Mouse (Mus musculus): ENCODE results near the gene Wtip. TPM values are rescaled to one million over a fixed set of nuclear protein-coding genes. Genes with fewer than 3 reads are reported as not detected.

The Wtip gene
- polyA plus RNA-seq, 1 experiment = 11.0 TPM

DNA sequence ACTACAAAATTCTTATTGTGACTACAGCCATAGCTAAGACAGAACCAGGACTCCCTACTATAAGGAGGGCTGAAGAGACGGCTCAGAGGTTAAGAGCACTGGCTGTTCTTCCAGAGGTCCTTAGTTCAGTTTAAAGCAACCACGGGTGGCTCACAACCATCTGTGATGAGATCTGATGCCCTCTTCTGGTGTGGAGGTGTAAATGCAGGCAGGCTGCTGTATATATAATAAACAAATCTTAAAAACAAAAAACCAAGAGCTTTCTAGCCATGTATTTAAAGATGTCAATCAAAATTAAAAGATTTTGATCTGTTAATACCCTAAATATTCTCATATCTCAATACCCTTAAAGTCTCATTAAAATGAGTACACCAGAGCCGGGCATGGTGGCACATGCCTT lies 26.1 kb upstream of the Wtip start:
- TF ChIP-seq CTCF (IDR thresholded peaks at IDR 0.05; ENCODE audit: extremely low read depth, insufficient read depth, low read length) (no peak), POLR2A (IDR thresholded peaks at IDR 0.05; ENCODE audit: extremely low read depth, insufficient read depth, low read length) (no peak)
- H3K4me3 ChIP-seq (ENCODE audit: insufficient read depth, low read length) = no peak overlapping the region
- H3K27ac ChIP-seq (ENCODE audit: insufficient read depth, low read length) = no peak overlapping the region
- H3K4me1 ChIP-seq (ENCODE audit: control insufficient read depth, insufficient read depth, low read length) = no peaks in the 10 kb centered on the region

GRCm38 (mm10) chr7:34157994-34158393 lies 24.9 kb upstream of the Wtip start:
- H3K27ac ChIP-seq (ENCODE audit: insufficient read depth, low read length) = no peak overlapping the region
- TF ChIP-seq POLR2A (IDR thresholded peaks at IDR 0.05; ENCODE audit: extremely low read depth, insufficient read depth, low read length) (no peak), CTCF (IDR thresholded peaks at IDR 0.05; ENCODE audit: extremely low read depth, insufficient read depth, low read length) (no peak)
- H3K4me3 ChIP-seq (ENCODE audit: insufficient read depth, low read length) = no peak overlapping the region
- H3K4me1 ChIP-seq (ENCODE audit: control insufficient read depth, insufficient read depth, low read length) = no peaks in the 10 kb centered on the region

DNA sequence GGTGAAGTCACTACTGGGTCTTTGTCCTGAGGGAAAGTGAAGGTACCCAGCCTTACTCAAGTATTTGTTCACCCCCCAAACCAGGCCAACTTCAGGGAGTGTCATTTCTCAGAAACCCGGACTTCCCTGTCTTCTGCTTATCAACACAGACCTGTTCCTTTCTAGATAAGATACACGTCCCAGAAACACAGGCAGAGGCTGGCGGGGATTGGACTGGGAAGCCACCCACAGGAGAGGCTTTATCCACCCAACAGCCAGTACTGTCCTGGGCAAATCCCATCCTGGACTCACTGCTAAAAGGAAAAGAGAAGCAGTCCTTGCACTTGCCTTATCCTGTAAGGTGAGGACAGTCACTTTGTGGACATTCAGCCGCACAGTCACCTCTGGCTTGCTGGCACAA lies 14.1 kb upstream of the Wtip start:
- Histone ChIP-seq H3K4me3 (ENCODE audit: insufficient read depth, low read length) (no peak overlapping the region), H3K4me1 (ENCODE audit: control insufficient read depth, insufficient read depth, low read length) (no peaks in the 10 kb centered on the region), H3K27ac (ENCODE audit: insufficient read depth, low read length) (no peak overlapping the region)
- TF ChIP-seq POLR2A (IDR thresholded peaks at IDR 0.05; ENCODE audit: extremely low read depth, insufficient read depth, low read length) (no peak), CTCF (IDR thresholded peaks at IDR 0.05; ENCODE audit: extremely low read depth, insufficient read depth, low read length) (no peak)

GRCm38 (mm10) chr7:34141123-34141522 lies 8.1 kb upstream of the Wtip start:
- H3K4me1 ChIP-seq (ENCODE audit: control insufficient read depth, insufficient read depth, low read length) = no peaks in the 10 kb centered on the region
- H3K4me3 ChIP-seq (ENCODE audit: insufficient read depth, low read length) = no peak overlapping the region
- TF ChIP-seq CTCF (IDR thresholded peaks at IDR 0.05; ENCODE audit: extremely low read depth, insufficient read depth, low read length) (no peak), POLR2A (IDR thresholded peaks at IDR 0.05; ENCODE audit: extremely low read depth, insufficient read depth, low read length) (no peak)
- H3K27ac ChIP-seq (ENCODE audit: insufficient read depth, low read length) = no peak overlapping the region; the same call in 1 of the 2 replicates

DNA sequence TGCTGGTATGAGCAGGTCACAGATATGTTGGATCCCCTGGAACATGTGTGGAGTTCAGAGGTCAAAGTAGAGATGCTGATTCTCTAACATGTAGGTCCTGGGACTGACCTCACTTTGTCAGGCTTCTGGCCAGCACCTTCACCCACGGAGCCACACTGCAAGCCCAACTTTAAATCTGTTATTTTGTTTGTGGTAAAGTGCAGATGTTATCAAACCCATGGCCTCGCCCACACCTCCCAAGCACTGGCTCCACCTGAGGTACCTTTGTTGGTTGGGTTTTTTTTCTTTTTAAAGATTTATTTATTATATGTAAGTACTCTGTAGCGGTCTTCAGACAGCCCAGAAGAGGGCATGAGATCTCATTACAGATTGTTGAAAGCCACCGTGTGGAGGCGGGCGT lies 6.4 kb upstream of the Wtip start:
- H3K27ac ChIP-seq (ENCODE audit: insufficient read depth, low read length) = no peak overlapping the region
- no peak overlapping the region for H3K4me3 ChIP-seq (ENCODE audit: insufficient read depth, low read length)
- no peak for TF ChIP-seq POLR2A (IDR thresholded peaks at IDR 0.05; ENCODE audit: extremely low read depth, insufficient read depth, low read length)
- TF ChIP-seq CTCF (IDR thresholded peaks at IDR 0.05; ENCODE audit: extremely low read depth, insufficient read depth, low read length) = no peak
- H3K4me1 ChIP-seq (ENCODE audit: control insufficient read depth, insufficient read depth, low read length) = no peaks in the 10 kb centered on the region

GRCm38 (mm10) chr7:34134336-34134735 lies 1.3 kb upstream of the Wtip start:
- TF ChIP-seq CTCF (IDR thresholded peaks at IDR 0.05; ENCODE audit: extremely low read depth, insufficient read depth, low read length) (no peak), POLR2A (IDR thresholded peaks at IDR 0.05; ENCODE audit: extremely low read depth, insufficient read depth, low read length) (no peak)
- H3K27ac ChIP-seq (ENCODE audit: insufficient read depth, low read length) = no peak overlapping the region
- H3K4me3 ChIP-seq (ENCODE audit: insufficient read depth, low read length) = no peak overlapping the region
- H3K4me1 ChIP-seq (ENCODE audit: control insufficient read depth, insufficient read depth, low read length) = no peaks in the 10 kb centered on the region; the same call in 1 of the 2 replicates

GRCm38 (mm10) chr7:34132355-34133079 lies 551 bp downstream of the Wtip start:
- no peak overlapping the region for H3K27ac ChIP-seq (ENCODE audit: insufficient read depth, low read length)

GRCm38 (mm10) chr7:34131959-34132354 lies 1.1 kb downstream of the Wtip start:
- no peak overlapping the region for H3K27ac ChIP-seq (ENCODE audit: insufficient read depth, low read length)

More at GRCm38 (mm10) chr7:34132355-34133079, 551 bp downstream of the Wtip start:
- Histone ChIP-seq H3K4me3 (ENCODE audit: insufficient read depth, low read length) (peak overlapping the region; percentile 19), H3K4me1 (ENCODE audit: control insufficient read depth, insufficient read depth, low read length) (no peaks in the 10 kb centered on the region; the same call in 1 of the 2 replicates)
- no peak for TF ChIP-seq POLR2A (IDR thresholded peaks at IDR 0.05; ENCODE audit: extremely low read depth, insufficient read depth, low read length)
- TF ChIP-seq CTCF (IDR thresholded peaks at IDR 0.05; ENCODE audit: extremely low read depth, insufficient read depth, low read length) = no peak

DNA sequence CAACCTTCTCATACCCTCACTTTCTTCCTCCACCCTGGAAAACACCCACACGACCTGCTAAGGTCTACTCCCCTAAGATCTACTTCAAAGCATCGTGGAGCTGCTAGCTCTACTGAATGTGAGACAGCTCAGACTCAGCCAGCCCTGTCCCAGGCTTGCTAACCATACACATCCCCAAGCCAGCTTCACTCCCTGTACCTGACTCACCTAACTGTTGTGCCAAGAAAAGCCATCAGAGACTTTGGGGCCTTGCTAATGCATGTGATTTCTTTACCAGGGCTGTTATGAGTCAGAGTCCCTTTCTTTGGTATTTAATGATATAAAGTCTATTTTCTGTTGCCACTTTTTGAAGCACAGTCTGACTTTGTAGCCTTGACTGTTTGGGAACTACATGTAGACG lies 1.9 kb downstream of the Wtip start:
- Histone ChIP-seq H3K4me3 (ENCODE audit: insufficient read depth, low read length) (no peak overlapping the region), H3K4me1 (ENCODE audit: control insufficient read depth, insufficient read depth, low read length) (no peaks in the 10 kb centered on the region; the same call in 1 of the 2 replicates), H3K27ac (ENCODE audit: insufficient read depth, low read length) (no peak overlapping the region)
- TF ChIP-seq POLR2A (IDR thresholded peaks at IDR 0.05; ENCODE audit: extremely low read depth, insufficient read depth, low read length) = no peak
- TF ChIP-seq CTCF (IDR thresholded peaks at IDR 0.05; ENCODE audit: extremely low read depth, insufficient read depth, low read length) = no peak

More at GRCm38 (mm10) chr7:34131959-34132354, 1.1 kb downstream of the Wtip start:
- no peaks in the 10 kb centered on the region; the same call in 1 of the 2 replicates for H3K4me1 ChIP-seq (ENCODE audit: control insufficient read depth, insufficient read depth, low read length)
- peak overlapping the region; percentile 19; the same call in 1 of the 2 replicates for H3K4me3 ChIP-seq (ENCODE audit: insufficient read depth, low read length)
- no peak for TF ChIP-seq POLR2A (IDR thresholded peaks at IDR 0.05; ENCODE audit: extremely low read depth, insufficient read depth, low read length)
- no peak for TF ChIP-seq CTCF (IDR thresholded peaks at IDR 0.05; ENCODE audit: extremely low read depth, insufficient read depth, low read length)

GRCm38 (mm10) chr7:34126291-34126690 lies 6.8 kb downstream of the Wtip start:
- no peak overlapping the region for H3K4me3 ChIP-seq (ENCODE audit: insufficient read depth, low read length)
- no peak for TF ChIP-seq POLR2A (IDR thresholded peaks at IDR 0.05; ENCODE audit: extremely low read depth, insufficient read depth, low read length)
- no peak for TF ChIP-seq CTCF (IDR thresholded peaks at IDR 0.05; ENCODE audit: extremely low read depth, insufficient read depth, low read length)
- H3K4me1 ChIP-seq (ENCODE audit: control insufficient read depth, insufficient read depth, low read length) = no peaks in the 10 kb centered on the region
- no peak overlapping the region for H3K27ac ChIP-seq (ENCODE audit: insufficient read depth, low read length)
